Mouse (Mus musculus): Measurements from ENCODE around the gene Cenpk.

- no peak for TF ChIP-seq CTCF (IDR thresholded peaks at IDR 0.05; ENCODE audit: low read depth)
- TF ChIP-seq EP300 (IDR thresholded peaks at IDR 0.05; ENCODE audit: low read depth): no peak
Measured at GRCm38 (mm10) chr13:104286336-104286735, 57.9 kb downstream of the Cenpk start.

All from heart, postnatal 0 days (tissue).